Mouse (Mus musculus) midbrain, embryonic 16.5 days (tissue): Measurements from ENCODE around the gene Tekt4. TPM values are rescaled to one million over a fixed set of nuclear protein-coding genes. Genes with fewer than 3 reads are reported as not detected.

Source experiments
- polyA plus RNA-seq: library from polyadenylated mRNA; unstranded; fragments of >200 nt; fragmentation: Nextera tagmentation; extraction: Ambion mirVana; gene quantifications from 2 replicates; pipeline ENCODE4 v1.2.1, GENCODE M21; 2015

Gene Tekt4
- polyA plus RNA-seq, 1 experiment from 2014 or later: 1.5 TPM

Other genes with a start within 250 kb of the Tekt4 start
- gene Gnptg, start 214.5 kb upstream of the Tekt4 start, polyA plus RNA-seq: 99.8 and 114 TPM in 2 replicates
- 57.4 and 61.2 TPM in 2 replicates for gene Tsr3, start 214.4 kb upstream of the Tekt4 start, polyA plus RNA-seq
- gene Baiap3, start 198.3 kb upstream of the Tekt4 start, polyA plus RNA-seq: 30.2 and 38.1 TPM in 2 replicates
- 489 and 542 TPM in 2 replicates for gene Ube2i, start 180.0 kb upstream of the Tekt4 start, polyA plus RNA-seq
- not detected in 2 replicates for gene Prss34, start 156.2 kb upstream of the Tekt4 start, polyA plus RNA-seq
- not detected in 2 replicates for gene Prss28, start 146.0 kb upstream of the Tekt4 start, polyA plus RNA-seq
- not detected in 2 replicates for gene Prss29, start 136.0 kb upstream of the Tekt4 start, polyA plus RNA-seq
- gene Tpsab1, start 109.1 kb upstream of the Tekt4 start, polyA plus RNA-seq: not detected in 2 replicates
- 0.23 TPM in 1 of 2 replicates, not detected in the other for gene Tpsb2, start 88.3 kb upstream of the Tekt4 start, polyA plus RNA-seq
- 0.29 and 0.88 TPM in 2 replicates for gene Tpsg1, start 85.3 kb upstream of the Tekt4 start, polyA plus RNA-seq
- gene Cacna1h, start 20.8 kb upstream of the Tekt4 start, polyA plus RNA-seq: 10.0 and 11.5 TPM in 2 replicates
- 0.88 and 1.4 TPM in 2 replicates for gene Sstr5, start 42.7 kb downstream of the Tekt4 start, polyA plus RNA-seq
- gene Sox8, start 116.1 kb downstream of the Tekt4 start, polyA plus RNA-seq: 10.1 and 16.2 TPM in 2 replicates
- 20.4 and 20.6 TPM in 2 replicates for gene Lmf1, start 124.5 kb downstream of the Tekt4 start, polyA plus RNA-seq